Comparison of ENCODE assay signal across 8 mouse cellular contexts in the genomic region with DNA sequence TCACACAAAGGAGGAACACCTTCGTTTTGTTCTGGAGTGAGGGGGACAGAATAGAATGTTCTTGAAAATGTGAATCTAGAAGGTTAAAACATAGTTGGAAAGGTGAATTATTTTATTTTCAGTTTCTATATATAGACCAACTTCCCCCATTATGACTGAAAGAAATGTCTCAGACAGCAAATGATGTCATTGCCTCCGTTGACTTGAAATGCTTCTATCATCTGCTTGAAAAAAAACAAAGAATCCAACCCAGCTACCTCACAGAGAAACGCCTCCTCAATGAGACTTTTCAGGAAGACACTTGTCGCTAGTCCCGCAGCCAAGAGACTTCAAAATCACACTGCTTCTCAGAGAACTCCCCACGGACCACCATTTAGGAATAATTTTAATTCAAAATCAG.
DNase-seq lines count a peak whose midpoint lies in the region; ATAC-seq and TF ChIP-seq lines count a peak whose summit lies in the region.

No protein-coding gene starts in this region.

- no peak overlapping the region for H3K27ac ChIP-seq in kidney, adult 2 months (ENCODE audit: insufficient read depth, low read depth, low read length)
- no peak overlapping the region for H3K27ac ChIP-seq in intestine, embryonic 14.5 days (ENCODE audit: low read depth)
- H3K27ac ChIP-seq in neural tube, embryonic 12.5 days: no peak overlapping the region

- no peak for TF ChIP-seq CTCF in kidney, adult 2 months (conservative IDR thresholded peaks at IDR 0.05; ENCODE audit: insufficient read depth, insufficient read length, low read depth, low read length)
- no peak for TF ChIP-seq CTCF in brain, embryonic 14.5 days (IDR thresholded peaks at IDR 0.05; ENCODE audit: borderline replicate concordance, extremely low read depth, insufficient read depth, insufficient read length)

- peaks cover 3% of the 10 kb centered on the region; the same call in 1 of the 2 replicates for H3K27me3 ChIP-seq in kidney, adult 2 months (replicated peaks; ENCODE audit: control insufficient read depth, insufficient read depth, low read length)
- H3K27me3 ChIP-seq in intestine, embryonic 14.5 days (replicated peaks; ENCODE audit: control insufficient read depth, insufficient read depth, low read length): peaks cover 54% of the 10 kb centered on the region
- H3K27me3 ChIP-seq in neural tube, embryonic 12.5 days (replicated peaks): peaks cover 49% of the 10 kb centered on the region

- H3K4me2 ChIP-seq in intestine, embryonic 14.5 days (ENCODE audit: low read length): peak overlapping the region; percentile 79
- H3K4me2 ChIP-seq in neural tube, embryonic 12.5 days (replicated peaks): peak overlapping the region; percentile 74; the same call in 1 of the 2 replicates

- no peaks in the 10 kb centered on the region for H3K9me3 ChIP-seq in intestine, embryonic 14.5 days (ENCODE audit: control insufficient read depth, low read length)
- no peaks in the 10 kb centered on the region for H3K9me3 ChIP-seq in neural tube, embryonic 12.5 days

- 64% methylated on average over 6 of the region's 6 CpGs for WGBS in kidney, adult 2 months
- WGBS in intestine, embryonic 14.5 days: 12% methylated on average over 6 of the region's 6 CpGs
- WGBS in neural tube, embryonic 12.5 days: 5% methylated on average over 6 of the region's 6 CpGs

- DNase-seq in kidney, adult 2 months: peak; percentile 19
- no peak for DNase-seq in kidney, postnatal 14 days
- DNase-seq in brain, embryonic 14.5 days (ENCODE audit: low read depth): peak; percentile 53
- no peak for DNase-seq in intestine, embryonic 14.5 days (ENCODE audit: low spot score)
- no peak for DNase-seq in urinary bladder, postnatal 10 days (ENCODE audit: low spot score)
- DNase-seq in adrenal gland, postnatal 10 days: no peak

- peaks cover 2% of the 10 kb centered on the region; the same call in 1 of the 2 replicates for H3K4me1 ChIP-seq in kidney, adult 2 months (ENCODE audit: control insufficient read depth, insufficient read depth, low read length)
- H3K4me1 ChIP-seq in intestine, embryonic 14.5 days (replicated peaks; ENCODE audit: control insufficient read depth, insufficient read depth, low read length): peaks cover 20% of the 10 kb centered on the region
- peaks cover 20% of the 10 kb centered on the region for H3K4me1 ChIP-seq in neural tube, embryonic 12.5 days

- ATAC-seq in intestine, embryonic 14.5 days (replicated peaks; ENCODE audit: low FRiP score, low TSS enrichment, low read depth): no peak
- ATAC-seq in neural tube, embryonic 12.5 days (ENCODE audit: low FRiP score, low read depth): no peak
- ATAC-seq in erythroid progenitor cell, adult 5-6 weeks (replicated peaks; ENCODE audit: low FRiP score, poor library complexity, severe bottlenecking): no peak

- no peaks in the 10 kb centered on the region for H3K36me3 ChIP-seq in kidney, adult 2 months (ENCODE audit: control insufficient read depth, insufficient read depth, low read length)
- no peaks in the 10 kb centered on the region for H3K36me3 ChIP-seq in intestine, embryonic 14.5 days (ENCODE audit: control insufficient read depth, insufficient read depth, low read length)
- no peaks in the 10 kb centered on the region for H3K36me3 ChIP-seq in neural tube, embryonic 12.5 days

- no peak overlapping the region for H3K9ac ChIP-seq in intestine, embryonic 14.5 days (ENCODE audit: low read length)
- H3K9ac ChIP-seq in neural tube, embryonic 12.5 days: no peak overlapping the region

- no peak overlapping the region for H3K4me3 ChIP-seq in kidney, adult 2 months (ENCODE audit: insufficient read depth, low read depth, low read length)
- H3K4me3 ChIP-seq in intestine, embryonic 14.5 days (ENCODE audit: low read depth, low read length): 0 out of 2 replicates have a peak overlapping the region, but pooled peaks have one; percentile 42
- H3K4me3 ChIP-seq in neural tube, embryonic 12.5 days: no peak overlapping the region

- TF ChIP-seq POLR2A in kidney, adult 2 months (IDR thresholded peaks at IDR 0.05; ENCODE audit: low read depth, low read length): no peak
- no peak for TF ChIP-seq POLR2A in brain, embryonic 14.5 days (IDR thresholded peaks at IDR 0.05; ENCODE audit: borderline replicate concordance, extremely low read depth, insufficient read depth, insufficient read length, poor library complexity, severe bottlenecking)

Comparison
In these comparisons a context has a peak if more than half of its experiments do, and no peak if none do; other contexts are left out.
1. DNase-seq: peak in kidney, adult 2 months (single experiment) and brain, embryonic 14.5 days (single experiment); none in kidney, postnatal 14 days (single experiment), intestine, embryonic 14.5 days (single experiment), urinary bladder, postnatal 10 days (single experiment) and adrenal gland, postnatal 10 days (single experiment).